ENCODE assay signal across 21 mouse cellular contexts in genomic region chr5:137568223-137568798, GRCm38 (mm10). TPM values are rescaled to one million over a fixed set of nuclear protein-coding genes. Genes with fewer than 3 reads are reported as not detected.
"Had no signal": no experiment of that assay in that cellular context is flagged by ENCODE, and none has a peak within 500 bp of the region (broad histone marks: within the 10 kb centered on the region; RNA-seq: fewer than 3 reads in every experiment).

No protein-coding gene starts in this region.

- H3K9me3 ChIP-seq: limb, embryonic 15.5 days; liver, embryonic 12.5 days; midbrain, embryonic 12.5 days; neural tube, embryonic 13.5 days had no signal

- H3K36me3 ChIP-seq: limb, embryonic 15.5 days; midbrain, embryonic 12.5 days had no signal

- H3K4me1 ChIP-seq: midbrain, embryonic 12.5 days; neural tube, embryonic 13.5 days had no signal

- H3K4me3 ChIP-seq: limb, embryonic 15.5 days; liver, embryonic 12.5 days; midbrain, embryonic 12.5 days; neural tube, embryonic 13.5 days had no signal

- DNase-seq: kidney, adult 9 months; kidney, postnatal 36 days; layer of hippocampus, adult 9-11 months; layer of hippocampus, postnatal 36 days; lung, embryonic 14.5 days; lung, postnatal 10 days; thymus, adult 2 months; thymus, postnatal 25 days had no signal

- H3K27ac ChIP-seq: kidney, postnatal 0 days; limb, embryonic 15.5 days; macrophage; midbrain, embryonic 12.5 days; neural tube, embryonic 13.5 days; stomach, postnatal 0 days had no signal

- H3K27me3 ChIP-seq: midbrain, embryonic 12.5 days had no signal

RNA-seq across cellular contexts. Expression of gene Actl6b, which starts 15.0 kb away (rescaled TPM):
- polyA plus RNA-seq: kidney, postnatal 0 days; limb, embryonic 11.5 days; liver, embryonic 12.5 days; lung, embryonic 14.5 days; macrophage; thymus, adult 2 months had no signal

RNA-seq across cellular contexts. Expression of gene Epo, which starts 35.3 kb away (rescaled TPM):
- total RNA-seq: layer of hippocampus, adult 18-20 months; layer of hippocampus, postnatal 36 days; left cerebral cortex, adult 8-10 months; left cerebral cortex, postnatal 25 days had no signal
- polyA plus RNA-seq: kidney, postnatal 0 days; limb, embryonic 15.5 days; macrophage; midbrain, embryonic 12.5 days; midbrain, embryonic 16.5 days; neural tube, embryonic 13.5 days; stomach, postnatal 0 days; thymus, adult 2 months; urinary bladder, adult 2 months had no signal
